Mouse (Mus musculus) bone marrow, adult 2 months (tissue): ENCODE results near the gene Prdm16.

Experiments used
- CTCF ChIP-seq: fragments of 200-500 bp; IDR thresholded peaks from 2 replicates; pipeline ENCODE4 v1.5.1; 2011; ENCODE audit warnings: low read length, control low read depth; ENCODE audit not compliant: control insufficient read depth, insufficient read depth
- POLR2A ChIP-seq: fragments of 200-500 bp; IDR thresholded peaks from 2 replicates; pipeline ENCODE4 v1.6.1; 2011; ENCODE audit warnings: low read depth, mild to moderate bottlenecking, control low read depth, low read length, borderline replicate concordance; ENCODE audit not compliant: control insufficient read depth

GRCm38 (mm10) chr4:154419766-154420165 is 216.9 kb downstream of the Prdm16 start:
- TF ChIP-seq CTCF (no peak), POLR2A (no peak)
